Comparison of ENCODE assay signal across 11 mouse cellular contexts in genomic region chr8:121642804-121643203, GRCm38 (mm10). TPM values are rescaled to one million over a fixed set of nuclear protein-coding genes. Genes with fewer than 3 reads are reported as not detected.
DNase-seq lines count a peak whose midpoint lies in the region; ATAC-seq and TF ChIP-seq lines count a peak whose summit lies in the region.
"Had no signal": no experiment of that assay in that cellular context is flagged by ENCODE, and none has a peak within 500 bp of the region (broad histone marks: within the 10 kb centered on the region; RNA-seq: fewer than 3 reads in every experiment).

No protein-coding gene starts in this region.

- 75% methylated on average over 3 of the region's 3 CpGs for WGBS in hindbrain, embryonic 13.5 days
- 80% methylated on average over 3 of the region's 3 CpGs for WGBS in hindbrain, embryonic 10.5 days
- WGBS in embryonic facial prominence, embryonic 10.5 days = 81% methylated on average over 3 of the region's 3 CpGs
- whole genome bisulfite sequencing in limb, embryonic 15.5 days = 78% methylated on average over 3 of the region's 3 CpGs
- 52% methylated on average over 3 of the region's 3 CpGs for WGBS in lung, adult 2 months

- no peak for DNase-seq in hindbrain, embryonic 10.5 days (ENCODE audit: low spot score)
- DNase-seq in embryonic facial prominence, embryonic 10.5 days (ENCODE audit: low spot score) = no peak
- DNase-seq in left cerebral cortex, postnatal 36 days (ENCODE audit: low spot score in 2 of 2) = no peak
- DNase-seq in lung, adult 2 months = no peak
- DNase-seq: adrenal gland, postnatal 36 days; spleen, adult 18-20 months had no signal

- H3K27ac ChIP-seq in hindbrain, embryonic 13.5 days = peak overlapping the region; percentile 68
- H3K27ac ChIP-seq in hindbrain, embryonic 10.5 days = no peak overlapping the region
- peak overlapping the region; percentile 48 for H3K27ac ChIP-seq in brown adipose tissue, adult 24 weeks (replicated peaks; ENCODE audit: low read depth, low read length)
- peak overlapping the region; percentile 14; the same call in 1 of the 2 replicates for H3K27ac ChIP-seq in embryonic facial prominence, embryonic 10.5 days (replicated peaks)
- 0 out of 2 replicates have a peak overlapping the region, but pooled peaks have one; percentile 35 for H3K27ac ChIP-seq in limb, embryonic 15.5 days

- no peaks in the 10 kb centered on the region for H3K9me3 ChIP-seq in hindbrain, embryonic 13.5 days
- H3K9me3 ChIP-seq in hindbrain, embryonic 10.5 days = no peaks in the 10 kb centered on the region
- no peaks in the 10 kb centered on the region for H3K9me3 ChIP-seq in embryonic facial prominence, embryonic 10.5 days
- no peaks in the 10 kb centered on the region for H3K9me3 ChIP-seq in limb, embryonic 15.5 days
- H3K9me3 ChIP-seq: midbrain, embryonic 12.5 days had no signal

- no peaks in the 10 kb centered on the region for H3K36me3 ChIP-seq in hindbrain, embryonic 13.5 days
- peaks cover 8% of the 10 kb centered on the region for H3K36me3 ChIP-seq in hindbrain, embryonic 10.5 days
- H3K36me3 ChIP-seq in embryonic facial prominence, embryonic 10.5 days (replicated peaks) = peaks cover 21% of the 10 kb centered on the region; the same call in 1 of the 2 replicates
- H3K36me3 ChIP-seq in limb, embryonic 15.5 days = no peaks in the 10 kb centered on the region
- H3K36me3 ChIP-seq: midbrain, embryonic 12.5 days had no signal

- no peak for TF ChIP-seq CTCF in lung, adult 2 months (IDR thresholded peaks at IDR 0.05; ENCODE audit: insufficient read depth, low read length)

- intact Hi-C loops in left cerebral cortex, postnatal 36 days (cut with DNase I) = no loop called here

- no peak overlapping the region for H3K4me3 ChIP-seq in hindbrain, embryonic 13.5 days
- H3K4me3 ChIP-seq in hindbrain, embryonic 10.5 days = no peak overlapping the region
- no peak overlapping the region for H3K4me3 ChIP-seq in brown adipose tissue, adult 24 weeks (ENCODE audit: insufficient read depth, low read depth, low read length)
- H3K4me3 ChIP-seq in embryonic facial prominence, embryonic 10.5 days = no peak overlapping the region
- no peak overlapping the region for H3K4me3 ChIP-seq in limb, embryonic 15.5 days
- H3K4me3 ChIP-seq in lung, adult 2 months (replicated peaks; ENCODE audit: extremely low read depth, low read depth, low read length) = no peak overlapping the region
- H3K4me3 ChIP-seq: midbrain, embryonic 12.5 days had no signal

- no peak for TF ChIP-seq POLR2A in lung, adult 2 months (IDR thresholded peaks at IDR 0.05; ENCODE audit: borderline replicate concordance, extremely low read depth, low read depth, low read length)

- H3K9ac ChIP-seq in hindbrain, embryonic 13.5 days = peak overlapping the region; percentile 61
- H3K9ac ChIP-seq in limb, embryonic 15.5 days = no peak overlapping the region

- peaks cover 87% of the 10 kb centered on the region for H3K4me1 ChIP-seq in hindbrain, embryonic 13.5 days (replicated peaks)
- peaks cover 52% of the 10 kb centered on the region for H3K4me1 ChIP-seq in hindbrain, embryonic 10.5 days (replicated peaks)
- peaks cover 55% of the 10 kb centered on the region for H3K4me1 ChIP-seq in brown adipose tissue, adult 24 weeks (ENCODE audit: control insufficient read depth, insufficient read depth, insufficient read length, low read length)
- peaks cover 39% of the 10 kb centered on the region for H3K4me1 ChIP-seq in embryonic facial prominence, embryonic 10.5 days
- H3K4me1 ChIP-seq in limb, embryonic 15.5 days = peaks cover 31% of the 10 kb centered on the region
- H3K4me1 ChIP-seq in lung, adult 2 months (ENCODE audit: control insufficient read depth, insufficient read depth, low read length) = peaks cover 28% of the 10 kb centered on the region

- no peak for ATAC-seq in hindbrain, embryonic 13.5 days (ENCODE audit: low FRiP score)
- ATAC-seq in limb, embryonic 15.5 days (ENCODE audit: insufficient number of reproducible peaks, low FRiP score, low TSS enrichment, low read depth) = no peak
- ATAC-seq: inflammation-experienced regulatory T-cells, adult 6 months had no signal

- 0 out of 2 replicates have a peak overlapping the region, but pooled peaks have one; percentile 10 for H3K4me2 ChIP-seq in hindbrain, embryonic 13.5 days
- H3K4me2 ChIP-seq in limb, embryonic 15.5 days = no peak overlapping the region
- H3K4me2 ChIP-seq: midbrain, embryonic 12.5 days had no signal

- H3K27me3 ChIP-seq in hindbrain, embryonic 13.5 days = no peaks in the 10 kb centered on the region
- no peaks in the 10 kb centered on the region for H3K27me3 ChIP-seq in hindbrain, embryonic 10.5 days (ENCODE audit: insufficient read depth, poor library complexity, severe bottlenecking)
- H3K27me3 ChIP-seq in embryonic facial prominence, embryonic 10.5 days (replicated peaks; ENCODE audit: low read depth, poor library complexity, severe bottlenecking) = no peaks in the 10 kb centered on the region
- H3K27me3 ChIP-seq in limb, embryonic 15.5 days = no peaks in the 10 kb centered on the region
- H3K27me3 ChIP-seq: midbrain, embryonic 12.5 days had no signal

RNA-seq across cellular contexts. Expression of gene Zcchc14, which starts 9.9 kb away (rescaled TPM):
- 27.5 and 28.3 TPM in 2 replicates for polyA plus RNA-seq in hindbrain, embryonic 13.5 days (2015; fragmentation: Nextera tagmentation; extraction: Ambion mirVana)
- 14.6 and 17.3 TPM in 2 replicates for polyA plus RNA-seq in hindbrain, embryonic 10.5 days (2016; fragmentation: Nextera tagmentation; extraction: Ambion mirVana)
- polyA plus RNA-seq in brown adipose tissue, adult 24 weeks (2012; ENCODE audit: insufficient read depth, insufficient read length, missing spikeins) = 8.9 and 9.8 TPM in 2 replicates
- 15.0 and 17.3 TPM in 2 replicates for polyA plus RNA-seq in embryonic facial prominence, embryonic 10.5 days (2016; fragmentation: Nextera tagmentation; extraction: Ambion mirVana)
- 11.2 and 13.8 TPM in 2 replicates for polyA plus RNA-seq in limb, embryonic 15.5 days (2015; fragmentation: Nextera tagmentation; extraction: Ambion mirVana)
- 10 to 100 TPM; 61.3 to 75.3 TPM for total RNA-seq in left cerebral cortex, postnatal 36 days (2021)
- 40.8 and 50.9 TPM in 2 replicates for polyA plus RNA-seq in lung, adult 2 months (2012; rRNA removed)

RNA-seq across cellular contexts. Expression of gene Map1lc3b, which starts 52.6 kb away (rescaled TPM):
- polyA plus RNA-seq in hindbrain, embryonic 13.5 days (2015; fragmentation: Nextera tagmentation; extraction: Ambion mirVana) = 372 and 374 TPM in 2 replicates
- 222 and 268 TPM in 2 replicates for polyA plus RNA-seq in hindbrain, embryonic 10.5 days (2016; fragmentation: Nextera tagmentation; extraction: Ambion mirVana)
- polyA plus RNA-seq in brown adipose tissue, adult 24 weeks (2012; ENCODE audit: insufficient read depth, insufficient read length, missing spikeins) = 258 and 275 TPM in 2 replicates
- polyA plus RNA-seq in embryonic facial prominence, embryonic 10.5 days (2016; fragmentation: Nextera tagmentation; extraction: Ambion mirVana) = 199 and 215 TPM in 2 replicates
- polyA plus RNA-seq in limb, embryonic 15.5 days (2015; fragmentation: Nextera tagmentation; extraction: Ambion mirVana) = 182 and 193 TPM in 2 replicates
- total RNA-seq in left cerebral cortex, postnatal 36 days (2021) = 100 to 1,000 TPM; 167 to 190 TPM
- 106 and 140 TPM in 2 replicates for polyA plus RNA-seq in lung, adult 2 months (2012; rRNA removed)
